Mouse (Mus musculus): ENCODE data around the gene Psd. TPM values are rescaled to one million over a fixed set of nuclear protein-coding genes. Genes with fewer than 3 reads are reported as not detected.

Psd gene
- total RNA-seq (2014; rRNA removed; ENCODE audit: low replicate concordance) (0.97 and 13.4 TPM in 2 replicates), polyA plus RNA-seq (2015; fragmentation: Nextera tagmentation; extraction: Ambion mirVana) (1.7 and 2.2 TPM in 2 replicates)

DNA sequence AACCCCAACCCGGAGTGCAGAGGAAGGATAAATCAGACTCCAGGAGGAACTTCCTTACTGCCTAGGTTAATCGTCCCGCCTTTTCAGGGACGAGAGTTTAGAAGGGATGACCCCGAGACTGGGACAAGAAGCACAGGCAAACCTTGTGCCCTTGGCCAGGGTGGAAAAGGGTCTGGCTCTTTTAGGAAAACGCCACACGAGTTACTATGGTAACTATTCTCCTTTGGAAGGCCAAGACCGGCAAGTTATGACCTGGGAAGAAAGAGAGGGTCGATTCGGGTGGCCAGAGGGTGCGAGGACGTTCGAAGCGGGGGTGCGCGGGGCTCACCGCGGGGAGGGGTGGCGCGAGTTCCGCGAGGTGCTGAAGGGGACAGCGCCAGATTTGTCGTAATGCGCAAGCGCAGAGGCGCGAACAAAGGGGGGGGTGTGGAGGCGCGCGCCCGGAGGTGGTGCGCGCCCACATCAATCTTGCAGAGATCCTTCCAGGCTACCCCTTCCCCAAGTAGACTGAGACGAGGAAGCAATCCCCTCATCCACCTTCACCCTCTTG, at the start of gene Psd:
TSS of gene Psd (minus strand) at position 401 of the 550 bp plus-strand sequence.
- H3K27me3 ChIP-seq (ENCODE audit: control insufficient read depth, insufficient read depth, low read length): peaks cover 55% of the 10 kb centered on the region
- ATAC-seq (ENCODE audit: insufficient read depth, low read depth) (no peak), DNase-seq (ENCODE audit: low spot score) (no peak)
- H3K9me3 ChIP-seq (replicated peaks; ENCODE audit: control insufficient read depth, low read length): no peaks in the 10 kb centered on the region
- peak within 1 kb of the TSS; percentile 90 for H3K4me2 ChIP-seq (ENCODE audit: low read depth, low read length)
- peaks cover 13% of the 10 kb centered on the region for H3K36me3 ChIP-seq (replicated peaks; ENCODE audit: control insufficient read depth, insufficient read depth, low read length)
- WGBS: 1% methylated on average over 35 of the region's 35 CpGs
- peak within 1 kb of the TSS; percentile 47 for H3K9ac ChIP-seq (replicated peaks; ENCODE audit: low read depth, low read length)
- peaks cover 10% of the 10 kb centered on the region for H3K4me1 ChIP-seq (ENCODE audit: control insufficient read depth, insufficient read depth)
- no peak for TF ChIP-seq EP300 (IDR thresholded peaks at IDR 0.05; ENCODE audit: low read depth)
- H3K27ac ChIP-seq (ENCODE audit: low read depth): peak within 1 kb of the TSS; percentile 82
- H3K4me3 ChIP-seq (ENCODE audit: low read depth, low read length): peak within 1 kb of the TSS; percentile 63

DNA sequence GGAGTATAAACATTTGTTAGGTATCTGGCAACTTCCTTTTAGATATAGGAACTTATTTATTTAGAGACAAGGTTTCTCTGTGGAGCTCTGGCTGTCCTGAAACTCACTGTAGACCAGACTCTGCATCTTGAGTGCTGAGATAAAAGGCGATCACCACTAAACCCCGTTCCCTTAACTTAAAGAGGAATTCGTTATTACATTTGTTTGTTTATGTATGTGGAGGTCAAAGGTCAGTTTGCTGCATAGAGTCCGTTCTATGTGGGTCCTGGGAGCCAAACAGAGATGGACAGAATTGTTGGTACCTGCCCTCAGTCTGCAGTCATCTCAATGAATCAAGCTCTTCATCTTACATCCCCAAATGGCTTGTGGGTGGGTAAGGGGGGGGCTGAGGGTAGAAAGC, 48.9 kb upstream of the Psd start:
- Histone ChIP-seq H3K27ac (ENCODE audit: low read depth) (no peak overlapping the region), H3K27me3 (ENCODE audit: control insufficient read depth, insufficient read depth, low read length) (no peaks in the 10 kb centered on the region), H3K36me3 (replicated peaks; ENCODE audit: control insufficient read depth, insufficient read depth, low read length) (peaks cover 50% of the 10 kb centered on the region), H3K9me3 (replicated peaks; ENCODE audit: control insufficient read depth, low read length) (no peaks in the 10 kb centered on the region), H3K4me3 (ENCODE audit: low read depth, low read length) (no peak overlapping the region), H3K4me2 (ENCODE audit: low read depth, low read length) (no peak overlapping the region), H3K4me1 (ENCODE audit: control insufficient read depth, insufficient read depth) (no peaks in the 10 kb centered on the region), H3K9ac (replicated peaks; ENCODE audit: low read depth, low read length) (no peak overlapping the region)
- ATAC-seq (ENCODE audit: insufficient read depth, low read depth): no peak
- DNase-seq (ENCODE audit: low spot score): no peak
- WGBS: 50% methylated on average over 4 of the region's 4 CpGs
- TF ChIP-seq EP300 (IDR thresholded peaks at IDR 0.05; ENCODE audit: low read depth) (no peak), CTCF (IDR thresholded peaks at IDR 0.05; ENCODE audit: low read depth) (no peak)

DNA sequence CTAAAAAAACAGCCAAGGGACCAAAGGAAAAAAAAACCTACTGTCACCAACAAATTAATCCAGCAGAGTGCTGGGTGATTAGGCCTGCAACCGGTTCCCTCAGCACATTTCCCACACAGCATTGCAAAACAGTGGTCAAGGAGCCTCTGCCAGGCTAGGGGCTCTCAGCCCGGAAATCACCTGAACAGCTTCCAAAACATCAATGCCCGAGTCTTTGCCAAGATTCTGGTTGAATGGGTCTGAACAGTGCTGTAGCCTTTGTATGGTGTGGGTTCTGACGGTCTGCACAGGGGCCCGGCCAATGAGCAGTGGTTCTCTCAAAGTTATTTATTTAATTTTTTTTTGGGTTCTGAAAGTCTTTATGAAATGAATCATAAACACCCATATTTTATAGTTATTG, 48.5 kb upstream of the Psd start:
- H3K4me2 ChIP-seq (ENCODE audit: low read depth, low read length): no peak overlapping the region
- no peak overlapping the region for H3K4me3 ChIP-seq (ENCODE audit: low read depth, low read length)
- H3K27me3 ChIP-seq (ENCODE audit: control insufficient read depth, insufficient read depth, low read length): no peaks in the 10 kb centered on the region
- no peak overlapping the region for H3K27ac ChIP-seq (ENCODE audit: low read depth)
- H3K9me3 ChIP-seq (replicated peaks; ENCODE audit: control insufficient read depth, low read length): no peaks in the 10 kb centered on the region
- H3K9ac ChIP-seq (replicated peaks; ENCODE audit: low read depth, low read length): no peak overlapping the region
- WGBS: 58% methylated on average over 5 of the region's 5 CpGs
- ATAC-seq (ENCODE audit: insufficient read depth, low read depth) (no peak), DNase-seq (ENCODE audit: low spot score) (no peak)
- H3K4me1 ChIP-seq (ENCODE audit: control insufficient read depth, insufficient read depth): no peaks in the 10 kb centered on the region
- TF ChIP-seq EP300 (IDR thresholded peaks at IDR 0.05; ENCODE audit: low read depth) (no peak), CTCF (IDR thresholded peaks at IDR 0.05; ENCODE audit: low read depth) (no peak)
- peaks cover 46% of the 10 kb centered on the region for H3K36me3 ChIP-seq (replicated peaks; ENCODE audit: control insufficient read depth, insufficient read depth, low read length)

DNA sequence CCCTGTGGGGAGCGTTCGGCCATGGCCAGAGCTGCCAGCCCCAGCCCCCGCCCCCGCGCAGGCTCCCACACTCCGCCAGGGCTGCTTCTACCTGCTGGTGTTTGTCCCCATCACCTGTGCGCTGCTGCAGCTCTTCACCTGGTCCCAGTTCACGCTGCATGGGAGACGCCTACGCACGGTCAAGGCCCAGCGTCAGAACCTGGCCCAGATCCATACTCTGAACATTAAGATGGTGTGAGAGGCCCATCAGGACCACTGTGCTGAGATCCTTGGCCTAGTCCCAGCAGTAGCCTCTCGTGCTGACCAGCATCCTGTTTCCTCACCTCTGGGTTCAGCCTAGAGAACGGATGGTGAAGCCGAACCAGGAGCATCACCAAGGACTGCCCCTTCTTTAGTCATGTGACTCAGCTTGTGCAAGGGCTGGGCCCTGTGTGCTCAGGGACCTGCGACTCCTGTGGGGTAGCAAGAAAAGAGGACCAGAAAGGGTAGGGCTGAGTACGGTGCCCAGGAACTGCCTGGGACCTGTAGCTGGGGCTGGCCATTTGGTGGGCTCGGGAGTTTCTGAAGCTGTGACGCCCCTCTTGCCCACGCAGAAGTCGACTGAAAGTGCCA, 47.6 kb upstream of the Psd start:
- Histone ChIP-seq H3K9me3 (replicated peaks; ENCODE audit: control insufficient read depth, low read length) (no peaks in the 10 kb centered on the region), H3K4me3 (ENCODE audit: low read depth, low read length) (no peak overlapping the region), H3K9ac (replicated peaks; ENCODE audit: low read depth, low read length) (no peak overlapping the region), H3K4me2 (ENCODE audit: low read depth, low read length) (no peak overlapping the region), H3K36me3 (replicated peaks; ENCODE audit: control insufficient read depth, insufficient read depth, low read length) (peaks cover 37% of the 10 kb centered on the region), H3K4me1 (ENCODE audit: control insufficient read depth, insufficient read depth) (no peaks in the 10 kb centered on the region), H3K27me3 (ENCODE audit: control insufficient read depth, insufficient read depth, low read length) (no peaks in the 10 kb centered on the region), H3K27ac (ENCODE audit: low read depth) (no peak overlapping the region)
- ATAC-seq (ENCODE audit: insufficient read depth, low read depth) (peak; percentile 12; the same call in 1 of the 2 replicates), DNase-seq (ENCODE audit: low spot score) (no peak)
- 51% methylated on average over 21 of the region's 21 CpGs for WGBS
- no peak for TF ChIP-seq EP300 (IDR thresholded peaks at IDR 0.05; ENCODE audit: low read depth)
- TF ChIP-seq CTCF (IDR thresholded peaks at IDR 0.05; ENCODE audit: low read depth): no peak

DNA sequence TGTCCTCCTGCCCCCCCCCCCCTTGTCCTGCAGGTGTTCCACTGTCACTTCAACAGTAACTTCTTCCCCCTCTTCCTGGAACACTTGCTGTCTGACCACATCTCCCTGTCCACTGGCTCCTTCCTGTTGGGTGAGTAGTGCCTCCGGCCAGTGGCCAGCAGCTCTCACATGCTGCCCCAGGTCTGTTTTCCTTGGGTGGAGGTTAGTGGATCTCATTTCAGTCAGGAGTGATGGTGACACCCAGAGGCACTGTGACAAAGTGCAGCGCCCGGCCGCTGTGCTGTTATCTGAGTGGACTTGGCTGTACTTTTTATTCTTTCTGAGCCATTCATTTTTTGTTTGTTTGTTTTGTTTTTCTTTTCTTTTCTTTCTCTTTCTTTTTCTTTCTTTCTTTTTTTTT, 42.2 kb upstream of the Psd start:
- DNase-seq (ENCODE audit: low spot score) (peak; percentile 75), ATAC-seq (ENCODE audit: insufficient read depth, low read depth) (peak; percentile 90)
- TF ChIP-seq CTCF (IDR thresholded peaks at IDR 0.05; ENCODE audit: low read depth) (peak; percentile 69), EP300 (IDR thresholded peaks at IDR 0.05; ENCODE audit: low read depth) (no peak)
- Histone ChIP-seq H3K4me3 (ENCODE audit: low read depth, low read length) (no peak overlapping the region), H3K9me3 (replicated peaks; ENCODE audit: control insufficient read depth, low read length) (no peaks in the 10 kb centered on the region), H3K27ac (ENCODE audit: low read depth) (no peak overlapping the region), H3K4me1 (ENCODE audit: control insufficient read depth, insufficient read depth) (no peaks in the 10 kb centered on the region), H3K36me3 (replicated peaks; ENCODE audit: control insufficient read depth, insufficient read depth, low read length) (no peaks in the 10 kb centered on the region), H3K4me2 (ENCODE audit: low read depth, low read length) (no peak overlapping the region), H3K27me3 (ENCODE audit: control insufficient read depth, insufficient read depth, low read length) (no peaks in the 10 kb centered on the region), H3K9ac (replicated peaks; ENCODE audit: low read depth, low read length) (no peak overlapping the region)
- 2% methylated on average over 4 of the region's 4 CpGs for WGBS
